26 mouse cellular contexts compared by ENCODE assay signal in the genomic region with DNA sequence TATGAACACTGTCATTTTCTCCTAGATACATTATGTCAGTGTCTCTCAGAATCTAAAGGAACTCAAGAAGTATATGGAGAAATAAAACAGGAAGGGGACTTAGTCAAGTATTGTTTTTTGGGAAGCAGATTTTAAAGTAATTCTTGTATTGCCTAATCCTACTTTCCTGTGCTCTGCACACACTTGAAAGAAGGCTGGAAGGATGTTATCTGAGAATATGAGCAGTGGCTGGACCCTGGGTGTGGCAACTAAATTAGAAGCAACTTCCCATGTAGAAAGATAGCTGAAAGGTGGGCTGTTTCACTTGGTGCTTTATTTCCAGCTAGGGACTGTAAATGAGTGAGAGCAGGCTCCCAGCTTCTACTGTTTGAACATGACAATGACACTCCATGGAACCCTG. TPM values are rescaled to one million over a fixed set of nuclear protein-coding genes. Genes with fewer than 3 reads are reported as not detected.
DNase-seq lines count a peak whose midpoint lies in the region; ATAC-seq and TF ChIP-seq lines count a peak whose summit lies in the region.
"Had no signal": no experiment of that assay in that cellular context is flagged by ENCODE, and none has a peak within 500 bp of the region (broad histone marks: within the 10 kb centered on the region; RNA-seq: fewer than 3 reads in every experiment).

No protein-coding gene starts in this region.

- H3K27ac ChIP-seq in liver, embryonic 13.5 days, result no peak overlapping the region
- H3K27ac ChIP-seq in cerebellum, adult 2 months (ENCODE audit: insufficient read depth, low read length), result no peak overlapping the region
- H3K27ac ChIP-seq: forebrain, embryonic 10.5 days; hindbrain, embryonic 13.5 days; kidney, embryonic 15.5 days; limb, embryonic 15.5 days; midbrain, embryonic 15.5 days; neural tube, embryonic 13.5 days had no signal

- TF ChIP-seq CTCF in cerebellum, adult 2 months (IDR thresholded peaks at IDR 0.05; ENCODE audit: borderline replicate concordance, insufficient read depth, low read depth, low read length), result no peak

- no peaks in the 10 kb centered on the region for H3K27me3 ChIP-seq in liver, embryonic 13.5 days
- no peaks in the 10 kb centered on the region for H3K27me3 ChIP-seq in cerebellum, adult 2 months (ENCODE audit: control insufficient read depth, insufficient read depth, low read length)
- H3K27me3 ChIP-seq: hindbrain, embryonic 13.5 days; kidney, embryonic 15.5 days; limb, embryonic 15.5 days; midbrain, embryonic 15.5 days; neural tube, embryonic 13.5 days had no signal

- no peak overlapping the region for H3K9ac ChIP-seq in liver, embryonic 13.5 days
- H3K9ac ChIP-seq: forebrain, postnatal 0 days; hindbrain, embryonic 13.5 days; kidney, embryonic 15.5 days; limb, embryonic 15.5 days; lung, embryonic 14.5 days; midbrain, embryonic 15.5 days; neural tube, embryonic 13.5 days had no signal

- TF ChIP-seq POLR2A in cerebellum, adult 2 months (IDR thresholded peaks at IDR 0.05; ENCODE audit: borderline replicate concordance, insufficient read depth, low read length), result no peak

- H3K4me2 ChIP-seq in liver, embryonic 13.5 days, result no peak overlapping the region
- H3K4me2 ChIP-seq: hindbrain, embryonic 13.5 days; kidney, embryonic 15.5 days; limb, embryonic 15.5 days; lung, embryonic 14.5 days; midbrain, embryonic 15.5 days; neural tube, embryonic 13.5 days had no signal

- DNase-seq in heart, adult 11 months, result peak; percentile 74
- DNase-seq in heart, adult 18-20 months, result no peak
- DNase-seq in lung, postnatal 36 days, result peak; percentile 55
- no peak for DNase-seq in lung, postnatal 4 days
- no peak for DNase-seq in liver, embryonic 13.5 days
- no peak for DNase-seq in left cerebral cortex, postnatal 10 days (ENCODE audit: extremely low spot score in 1 of 2, low spot score in 2 of 2)
- no peak for DNase-seq in cerebellum, adult 2 months
- no peak for DNase-seq in left cerebral cortex, postnatal 25 days (ENCODE audit: low spot score in 2 of 2)
- DNase-seq: adrenal gland, adult 8-10 months; cerebellum, adult 9-11 months; forebrain, postnatal 0 days; kidney, adult 11 months; kidney, postnatal 4 days; layer of hippocampus, adult 9-11 months; left cerebral cortex, postnatal 4 days; lung, embryonic 14.5 days; retina, postnatal 1 day; right cerebral cortex, postnatal 25 days; thymus, postnatal 14 days had no signal

- intact Hi-C loops in left cerebral cortex, postnatal 10 days (cut with DNase I), result no loop called here
- intact Hi-C loops in left cerebral cortex, postnatal 25 days (cut with DNase I), result no loop called here

- no peaks in the 10 kb centered on the region for H3K36me3 ChIP-seq in liver, embryonic 13.5 days
- H3K36me3 ChIP-seq: hindbrain, embryonic 13.5 days; kidney, embryonic 15.5 days; limb, embryonic 15.5 days; midbrain, embryonic 15.5 days; neural tube, embryonic 13.5 days had no signal

- H3K4me3 ChIP-seq in liver, embryonic 13.5 days (replicated peaks), result no peak overlapping the region
- no peak overlapping the region for H3K4me3 ChIP-seq in cerebellum, adult 2 months (replicated peaks; ENCODE audit: insufficient read depth, low read depth, low read length)
- H3K4me3 ChIP-seq: forebrain, embryonic 10.5 days; hindbrain, embryonic 13.5 days; kidney, embryonic 15.5 days; limb, embryonic 15.5 days; midbrain, embryonic 15.5 days; neural tube, embryonic 13.5 days had no signal

- peaks cover 73% of the 10 kb centered on the region for H3K4me1 ChIP-seq in liver, embryonic 13.5 days (replicated peaks)
- H3K4me1 ChIP-seq in cerebellum, adult 2 months (ENCODE audit: control insufficient read depth, insufficient read depth, low read length), result peaks cover 36% of the 10 kb centered on the region

- no peaks in the 10 kb centered on the region for H3K9me3 ChIP-seq in liver, embryonic 13.5 days (replicated peaks)
- H3K9me3 ChIP-seq: forebrain, embryonic 10.5 days; hindbrain, embryonic 13.5 days; kidney, embryonic 15.5 days; limb, embryonic 15.5 days; midbrain, embryonic 15.5 days; neural tube, embryonic 13.5 days had no signal

- ATAC-seq in liver, embryonic 13.5 days (ENCODE audit: low read depth), result peak; percentile 63; the same call in 1 of the 2 replicates
- ATAC-seq: activated CD4-positive, CD25-positive, alpha-beta regulatory T cell, adult 4 months; forebrain, postnatal 0 days; midbrain, embryonic 15.5 days had no signal

RNA-seq across cellular contexts. Expression of a gene that starts 20.0 kb away (rescaled TPM):
- 10 to 100 TPM; 35.1 to 46.8 TPM for total RNA-seq in heart, adult 18-20 months (2021)
- polyA plus RNA-seq in liver, embryonic 13.5 days (2015; fragmentation: Nextera tagmentation; extraction: Ambion mirVana), result 10.9 and 15.1 TPM in 2 replicates
- total RNA-seq in left cerebral cortex, postnatal 10 days (2021), result 100 to 1,000 TPM; 140 to 160 TPM
- polyA plus RNA-seq in cerebellum, adult 2 months (2012; rRNA removed), result 109 and 126 TPM in 2 replicates
- 100 to 1,000 TPM; 106 to 107 TPM for total RNA-seq in left cerebral cortex, postnatal 25 days (2021)

Comparison
In these comparisons a context has a peak if more than half of its experiments do, and no peak if none do; other contexts are left out.
1. DNase-seq: peak in heart, adult 11 months (single experiment) and lung, postnatal 36 days (single experiment); none in heart, adult 18-20 months (0 of 2), lung, postnatal 4 days (0 of 2), liver, embryonic 13.5 days (single experiment), left cerebral cortex, postnatal 10 days (0 of 2), cerebellum, adult 2 months (0 of 2) and left cerebral cortex, postnatal 25 days (0 of 2).